Mouse (Mus musculus) spleen, postnatal 10 days (tissue): Measurements from ENCODE around the gene Cadm2.

ENCODE experiments used
- DNase-seq, 2 experiments: peaks; one replicate each; pipeline ENCODE4 v3.0.0; 2021 to 2022; ENCODE audit warnings: low spot score in 2 of 2

The Cadm2 gene

DNA sequence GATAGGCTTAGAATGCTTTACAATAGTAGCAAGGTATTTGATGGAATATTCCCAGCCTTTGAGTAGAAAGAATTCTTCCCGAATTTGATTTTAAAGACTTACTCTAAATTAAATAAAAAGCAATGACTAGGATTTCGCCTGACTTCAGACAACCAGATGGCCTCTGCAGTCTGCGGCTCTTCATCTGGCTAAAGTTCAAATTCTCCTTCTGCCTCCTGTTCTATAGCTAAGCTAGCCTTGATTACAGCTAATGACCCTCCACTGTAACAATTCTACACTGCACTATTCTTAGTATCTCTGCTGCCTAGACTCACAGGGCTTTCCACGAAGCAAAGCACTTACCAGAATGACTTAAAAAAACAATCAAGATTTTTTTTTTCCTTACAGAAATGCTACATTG lies 495.9 kb downstream of the Cadm2 start:
- DNase-seq = no peak

DNA sequence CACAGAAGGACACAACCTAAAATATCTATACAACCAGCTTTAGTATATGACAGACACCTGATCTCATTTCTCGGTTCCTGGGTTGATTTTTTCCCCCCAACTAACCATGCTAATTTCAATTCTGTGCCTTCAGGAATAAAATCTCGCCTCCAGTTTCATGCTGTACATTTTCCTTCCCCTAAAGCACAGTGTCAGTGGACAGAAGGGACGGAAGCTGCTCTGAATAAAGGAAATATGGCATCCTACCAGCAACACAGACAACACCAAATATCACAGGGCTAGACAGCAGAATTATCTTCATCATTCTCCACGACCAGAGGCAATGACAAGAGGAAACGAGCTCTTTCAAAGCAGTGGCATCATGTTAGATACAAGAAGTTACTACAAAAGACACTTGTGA lies 498.2 kb downstream of the Cadm2 start:
- no peak for DNase-seq

DNA sequence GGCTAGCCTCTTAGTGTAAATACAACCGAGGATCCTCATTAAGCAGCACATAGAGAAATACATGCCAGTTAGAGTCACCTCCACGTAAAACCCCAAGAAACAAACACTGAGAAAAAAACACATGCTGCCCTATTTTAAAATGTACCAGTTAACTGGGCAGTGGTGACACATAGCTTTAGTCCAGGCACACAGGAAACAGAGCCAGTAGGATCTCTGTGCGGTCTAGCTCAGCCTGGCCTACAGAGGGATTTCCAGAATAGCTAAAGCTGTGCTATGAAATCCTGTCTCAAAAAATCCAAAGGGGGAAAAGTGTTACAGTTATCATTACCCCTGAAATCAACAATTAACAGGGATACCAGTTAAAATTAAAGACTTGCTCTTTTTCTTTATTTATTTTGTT lies 498.9 kb downstream of the Cadm2 start:
- DNase-seq = no peak

DNA sequence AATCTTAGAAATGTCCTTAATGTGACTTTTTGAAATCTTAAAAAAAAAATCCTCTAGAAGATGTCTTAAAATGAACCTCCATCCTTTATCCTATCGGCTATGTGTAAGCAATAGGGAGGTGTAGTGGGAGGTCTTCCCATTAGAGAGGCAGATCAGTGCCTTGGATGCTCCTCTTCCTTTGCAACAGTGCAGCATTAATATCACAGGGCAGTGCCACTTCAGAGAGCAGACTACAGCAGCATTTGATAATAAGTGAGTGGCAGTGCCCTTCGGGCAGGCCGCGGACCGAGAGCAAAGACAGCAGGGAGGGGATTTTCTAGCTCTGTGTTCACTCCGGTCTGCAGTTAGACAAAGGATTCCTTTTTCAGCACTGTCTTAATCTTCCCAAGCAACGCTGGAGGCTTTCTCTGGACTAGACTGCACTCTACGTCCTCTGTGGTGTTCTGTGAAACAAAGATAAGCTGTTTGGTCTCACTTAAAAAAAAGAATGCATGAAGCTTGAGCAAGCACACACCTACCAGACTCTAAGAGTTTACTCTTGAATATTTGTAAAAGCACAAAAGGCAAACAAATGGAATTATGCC lies 514.1 kb downstream of the Cadm2 start:
- no peak for DNase-seq

DNA sequence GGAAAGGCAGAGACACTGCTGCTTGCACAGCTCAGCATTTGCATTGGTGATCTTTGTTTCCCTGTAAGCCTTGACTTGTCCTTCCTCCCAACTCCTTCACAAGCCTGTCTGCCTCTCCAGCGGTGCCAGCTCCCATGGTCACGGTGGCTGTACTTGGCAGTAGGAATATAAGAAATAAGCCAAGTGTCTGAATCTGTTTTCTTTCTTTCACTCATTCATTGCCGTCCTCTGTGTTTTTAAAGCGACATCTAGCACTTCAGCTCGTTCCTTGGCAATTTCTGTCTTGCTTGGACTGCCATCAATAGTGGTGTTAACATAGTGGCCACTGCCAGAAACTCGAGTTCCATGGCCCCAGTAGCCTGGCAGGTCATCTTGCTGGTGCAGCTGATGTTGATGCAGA lies 524.0 kb downstream of the Cadm2 start:
- no peak for DNase-seq

DNA sequence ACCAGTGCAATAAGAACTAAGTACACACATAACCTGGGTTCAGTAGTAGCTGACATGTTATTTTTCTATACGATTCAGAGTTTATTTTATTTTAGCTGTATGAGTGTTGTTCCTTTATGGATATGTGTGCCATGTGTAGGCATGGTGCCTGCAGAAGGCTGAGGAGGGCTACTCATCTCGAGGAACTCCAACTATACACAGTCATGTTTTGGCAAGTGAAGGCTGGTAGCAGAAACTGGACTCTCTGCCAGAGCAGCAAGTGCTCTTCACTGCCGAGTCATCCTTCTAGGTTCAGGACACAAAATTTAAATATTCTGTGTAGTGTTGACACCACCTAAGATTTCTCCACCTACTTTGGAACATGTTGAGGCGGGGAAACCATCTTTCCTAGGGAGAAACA lies 524.8 kb downstream of the Cadm2 start:
- no peak for DNase-seq

DNA sequence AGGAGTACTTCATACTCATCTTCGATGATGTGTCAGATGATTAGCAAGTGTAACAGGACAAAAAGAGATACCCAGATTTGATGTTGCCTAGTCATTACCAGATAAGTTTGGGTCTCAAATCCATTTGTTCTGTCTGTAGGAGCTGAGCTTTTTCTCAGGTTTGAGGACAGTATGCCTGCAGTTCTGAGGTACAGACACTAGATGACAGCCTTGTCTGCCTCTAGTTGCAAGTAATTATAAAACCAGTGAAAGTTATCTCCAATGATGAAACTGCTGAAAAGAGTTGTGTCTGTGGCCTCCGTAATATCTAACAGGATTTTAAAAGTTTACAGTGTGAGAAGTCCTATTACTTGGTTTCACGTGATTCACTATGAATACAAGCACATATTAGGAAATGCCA lies 531.0 kb downstream of the Cadm2 start:
- no peak for DNase-seq

- DNase-seq = no peak
These were observed 541.4 kb downstream of the Cadm2 start for GRCm38 (mm10) chr16:67079318-67079717.

DNA sequence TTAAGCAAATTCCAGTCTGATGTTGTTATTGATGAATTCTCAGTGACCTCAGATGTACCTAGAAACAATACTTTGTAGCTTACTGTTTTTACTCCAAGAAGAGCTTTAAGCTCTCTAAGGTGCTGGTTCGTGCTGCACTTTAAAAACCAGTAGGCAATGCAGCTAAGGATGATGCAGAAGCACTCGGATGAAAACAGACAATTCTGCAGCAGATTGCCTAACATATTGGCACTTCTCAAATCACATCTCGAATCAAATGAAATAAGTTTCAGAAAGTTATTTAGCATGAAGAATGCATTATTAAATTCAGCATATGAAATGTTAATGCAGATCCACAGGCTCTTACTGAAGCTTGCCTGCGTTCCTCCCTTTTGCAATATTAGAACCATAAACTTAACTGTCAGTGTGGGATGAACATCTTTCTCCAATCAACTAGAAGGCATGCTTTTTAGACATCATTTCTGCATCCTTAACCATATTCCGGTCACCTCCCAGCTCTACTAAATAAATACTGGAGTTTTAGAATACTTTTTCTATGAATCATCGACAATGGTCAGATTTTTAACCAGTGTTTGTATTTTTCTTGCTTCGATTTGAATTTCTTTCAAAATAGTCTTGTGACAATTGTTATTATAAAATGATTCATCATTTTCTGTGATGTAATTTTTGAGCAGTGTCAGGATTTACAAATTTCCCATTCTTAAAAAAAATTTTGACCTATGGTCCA lies 544.4 kb downstream of the Cadm2 start:
- no peak for DNase-seq

DNA sequence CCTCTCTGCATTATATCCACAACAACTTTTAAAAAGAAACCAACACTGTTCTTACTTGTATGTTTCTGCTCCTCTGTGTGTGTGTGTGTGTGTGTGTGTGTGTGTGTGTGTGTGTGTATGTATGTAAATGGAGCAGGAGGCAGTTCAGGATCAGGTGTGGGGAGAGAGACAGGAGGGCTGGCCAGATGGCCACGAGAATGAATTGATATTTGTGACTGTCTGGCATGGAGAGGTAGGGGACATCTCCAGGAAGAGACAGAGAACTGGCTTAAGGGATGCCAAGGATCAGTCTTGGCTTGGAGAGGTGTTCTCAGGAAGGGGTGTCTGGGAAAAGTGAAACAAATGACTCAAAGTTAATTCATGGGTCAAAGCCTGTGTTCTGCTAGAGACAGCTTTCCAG lies 552.2 kb downstream of the Cadm2 start:
- no peak for DNase-seq

GRCm38 (mm10) chr16:67030918-67031317 lies 589.8 kb downstream of the Cadm2 start:
- no peak for DNase-seq

GRCm38 (mm10) chr16:67019856-67020255 lies 600.9 kb downstream of the Cadm2 start:
- no peak for DNase-seq

GRCm38 (mm10) chr16:67017710-67018109 lies 603.0 kb downstream of the Cadm2 start:
- no peak for DNase-seq

GRCm38 (mm10) chr16:67003161-67003560 lies 617.5 kb downstream of the Cadm2 start:
- DNase-seq = no peak

GRCm38 (mm10) chr16:67001707-67002106 lies 619.0 kb downstream of the Cadm2 start:
- no peak for DNase-seq

DNA sequence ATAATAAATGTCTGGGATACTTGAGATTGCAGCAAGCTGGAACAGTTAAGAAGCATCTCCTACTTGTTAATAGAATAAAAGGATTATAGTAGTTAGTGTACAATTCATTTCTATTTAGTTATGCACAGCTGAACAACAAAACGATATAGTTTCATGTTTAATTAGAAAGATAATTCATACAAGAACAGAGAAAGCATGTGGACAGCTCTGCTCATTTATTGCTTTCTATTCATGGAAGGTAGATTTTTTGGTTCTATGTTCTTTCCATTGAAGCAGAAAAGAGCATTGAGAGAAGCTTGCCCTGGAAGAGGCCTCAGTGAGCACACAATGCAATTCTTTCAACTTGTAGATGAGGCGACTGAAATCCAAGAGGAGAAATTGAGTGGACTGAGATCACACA lies 623.2 kb downstream of the Cadm2 start:
- no peak for DNase-seq

DNA sequence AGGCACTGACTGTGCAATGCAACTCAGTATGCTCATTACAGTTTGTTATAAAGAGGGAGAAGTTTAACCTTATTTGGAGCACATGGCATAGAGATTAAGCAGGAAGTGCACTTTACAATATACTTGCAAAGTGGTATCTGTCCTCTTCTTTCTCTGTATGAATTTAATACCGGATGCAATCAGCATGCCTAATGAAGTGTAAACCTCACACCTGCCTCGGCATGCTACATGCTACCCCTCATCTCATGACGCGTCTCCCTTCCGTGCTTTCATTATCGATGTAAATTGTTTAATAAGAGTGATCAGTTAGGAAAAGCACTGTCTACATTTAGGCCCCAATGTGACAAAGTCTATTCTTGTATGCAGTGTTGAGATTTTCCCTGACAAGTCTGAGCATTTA lies 633.0 kb downstream of the Cadm2 start:
- no peak for DNase-seq

DNA sequence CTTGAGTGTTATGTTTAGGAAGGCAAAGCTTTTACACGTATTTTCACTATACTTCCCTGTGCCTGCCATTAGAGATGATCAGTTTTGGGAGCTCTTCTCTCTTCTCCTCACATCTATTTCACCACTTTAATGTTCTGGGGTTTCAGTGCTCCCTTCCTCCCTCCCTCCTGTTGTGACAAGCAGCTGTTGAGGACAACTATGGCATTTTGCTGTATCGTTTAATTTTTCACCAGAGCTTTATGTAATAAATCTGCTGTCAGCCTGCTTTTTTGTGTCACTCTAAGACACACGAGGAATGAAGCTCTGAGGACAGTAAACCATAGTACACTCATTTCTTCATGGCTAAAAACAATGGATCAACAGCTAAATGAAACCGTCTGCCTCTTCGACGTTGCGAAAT lies 633.8 kb downstream of the Cadm2 start:
- no peak for DNase-seq

- DNase-seq = no peak
These were observed 649.8 kb downstream of the Cadm2 start for GRCm38 (mm10) chr16:66970912-66971311.

DNA sequence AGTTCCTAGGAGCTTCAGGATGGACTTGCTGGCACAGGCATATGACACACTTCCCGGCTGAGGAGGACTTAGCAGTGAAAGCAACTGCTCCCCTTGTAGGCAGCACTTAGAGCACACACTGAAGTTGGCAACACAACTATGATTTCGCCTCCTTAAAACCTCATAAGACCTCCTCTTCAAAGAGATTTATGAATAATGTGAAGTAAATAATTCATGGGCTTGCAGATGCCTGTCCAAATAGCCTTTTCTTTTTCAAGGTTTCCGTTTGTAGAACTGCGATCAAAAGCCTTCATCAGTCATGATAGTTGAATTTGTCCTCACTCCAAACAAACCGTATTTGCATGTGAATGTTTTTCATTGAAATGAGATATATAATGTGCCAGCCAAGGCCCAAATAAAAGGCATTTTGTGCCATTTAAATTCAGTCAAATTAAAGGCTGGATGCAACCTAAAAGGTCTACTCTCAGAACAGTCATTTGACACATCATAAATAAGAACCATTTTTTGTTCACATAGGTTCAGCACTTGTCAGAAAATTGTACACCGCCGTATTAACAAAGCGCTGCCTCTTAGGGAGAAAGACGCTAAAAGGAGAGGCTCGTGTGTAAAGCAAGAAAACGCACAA lies 651.1 kb downstream of the Cadm2 start:
- no peak for DNase-seq

DNA sequence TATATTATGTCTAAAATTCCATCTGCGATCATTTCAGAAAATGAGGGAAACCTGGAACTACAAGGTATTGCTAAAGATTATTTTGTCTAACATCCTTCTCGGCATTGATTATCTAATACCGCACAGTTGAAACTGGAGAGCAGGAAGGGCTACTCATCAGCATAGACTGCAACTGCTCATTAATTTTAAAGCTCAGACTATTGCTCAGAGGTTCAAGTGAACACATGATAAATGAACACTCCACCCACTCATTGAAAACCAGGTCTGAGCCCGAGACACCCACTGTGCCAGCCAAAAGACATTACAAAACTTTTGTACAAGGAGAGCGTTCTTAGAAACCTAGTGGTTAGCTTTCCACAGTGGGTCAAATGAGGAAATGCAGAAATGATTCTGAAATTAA lies 652.4 kb downstream of the Cadm2 start:
- DNase-seq = no peak

GRCm38 (mm10) chr16:66967686-66968085 lies 653.0 kb downstream of the Cadm2 start:
- no peak for DNase-seq

DNA sequence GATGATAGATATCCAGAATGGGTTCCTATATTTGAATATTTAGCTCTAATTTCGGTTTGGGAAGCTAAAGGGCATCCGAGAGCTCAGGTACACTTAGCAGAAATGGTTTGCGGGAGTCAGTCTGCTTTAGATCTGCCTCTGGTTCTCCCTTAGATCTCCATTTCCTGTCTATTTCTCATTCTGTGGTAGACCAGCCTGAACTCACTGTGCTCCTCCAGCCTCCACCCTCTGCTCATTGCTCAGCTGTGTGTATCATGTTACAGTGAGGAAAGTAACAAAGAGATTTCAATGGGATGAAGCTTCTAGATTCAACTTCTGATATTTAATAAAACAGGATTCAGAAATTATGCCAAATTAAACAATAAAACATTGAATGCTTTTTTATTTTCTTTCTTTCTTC lies 661.6 kb downstream of the Cadm2 start:
- DNase-seq = no peak
